Mouse (Mus musculus): ENCODE results near the gene Kif21b. TPM values are rescaled to one million over a fixed set of nuclear protein-coding genes. Genes with fewer than 3 reads are reported as not detected.

Kif21b gene
- 5.5 and 5.6 TPM in 2 replicates for polyA plus RNA-seq (2015; fragmentation: Nextera tagmentation; extraction: Ambion mirVana)

DNA sequence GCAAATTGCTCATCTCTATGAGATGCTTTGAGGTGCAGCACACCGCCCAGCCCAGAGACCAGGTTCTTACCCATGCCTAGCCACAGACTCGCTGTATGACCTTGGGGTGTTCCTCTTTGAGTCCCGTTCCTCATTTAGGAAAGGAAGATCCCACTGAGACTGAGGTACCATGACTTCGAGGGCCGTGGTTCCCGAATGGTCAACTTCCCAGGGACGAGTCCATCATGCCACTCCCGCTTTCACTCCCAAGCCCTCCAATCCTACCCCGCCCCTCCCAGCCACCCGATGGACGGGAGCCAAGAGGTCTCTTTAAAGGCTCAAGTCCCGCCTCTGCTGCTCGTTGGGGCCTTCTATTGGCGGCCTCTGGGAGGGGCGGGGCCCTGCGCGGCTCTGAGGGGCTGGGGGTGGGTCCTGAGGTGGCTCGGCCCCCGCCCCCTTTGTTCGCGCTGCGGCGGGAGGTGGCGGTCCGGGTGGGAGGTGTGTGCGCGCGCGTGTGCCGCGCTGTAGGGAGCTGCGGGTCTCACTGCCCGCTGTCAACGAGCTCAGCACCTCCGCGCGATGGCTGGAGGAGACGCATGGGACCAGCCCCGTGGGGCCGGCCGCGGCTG is at the start of gene Kif21b:
Gene Kif21b (plus strand): TSS at position 439 of the 608 bp plus-strand sequence.
- peak within 1 kb of the TSS; percentile 55 for H3K27ac ChIP-seq
- no peaks in the 10 kb centered on the region for H3K36me3 ChIP-seq
- H3K4me1 ChIP-seq: peaks cover 76% of the 10 kb centered on the region
- H3K4me2 ChIP-seq (replicated peaks): peak within 1 kb of the TSS; percentile 87
- ATAC-seq (ENCODE audit: low FRiP score, low read depth): peak; percentile 91
- peak within 1 kb of the TSS; percentile 87 for H3K9ac ChIP-seq
- H3K27me3 ChIP-seq: no peaks in the 10 kb centered on the region
- H3K9me3 ChIP-seq: no peaks in the 10 kb centered on the region
- whole genome bisulfite sequencing: 2% methylated on average over 40 of the region's 42 CpGs
- peak within 1 kb of the TSS; percentile 85 for H3K4me3 ChIP-seq

GRCm38 (mm10) chr1:136085988-136086685 is 45.1 kb upstream of the Kif21b start:
- Histone ChIP-seq H3K4me3 (no peak overlapping the region), H3K9ac (no peak overlapping the region), H3K36me3 (no peaks in the 10 kb centered on the region), H3K4me2 (replicated peaks) (no peak overlapping the region), H3K9me3 (peaks cover 5% of the 10 kb centered on the region; the same call in 1 of the 2 replicates), H3K4me1 (no peaks in the 10 kb centered on the region), H3K27ac (no peak overlapping the region), H3K27me3 (no peaks in the 10 kb centered on the region; the same call in 1 of the 2 replicates)
- ATAC-seq (ENCODE audit: low FRiP score, low read depth): no peak
- WGBS: 80% methylated on average over 3 of the region's 3 CpGs

DNA sequence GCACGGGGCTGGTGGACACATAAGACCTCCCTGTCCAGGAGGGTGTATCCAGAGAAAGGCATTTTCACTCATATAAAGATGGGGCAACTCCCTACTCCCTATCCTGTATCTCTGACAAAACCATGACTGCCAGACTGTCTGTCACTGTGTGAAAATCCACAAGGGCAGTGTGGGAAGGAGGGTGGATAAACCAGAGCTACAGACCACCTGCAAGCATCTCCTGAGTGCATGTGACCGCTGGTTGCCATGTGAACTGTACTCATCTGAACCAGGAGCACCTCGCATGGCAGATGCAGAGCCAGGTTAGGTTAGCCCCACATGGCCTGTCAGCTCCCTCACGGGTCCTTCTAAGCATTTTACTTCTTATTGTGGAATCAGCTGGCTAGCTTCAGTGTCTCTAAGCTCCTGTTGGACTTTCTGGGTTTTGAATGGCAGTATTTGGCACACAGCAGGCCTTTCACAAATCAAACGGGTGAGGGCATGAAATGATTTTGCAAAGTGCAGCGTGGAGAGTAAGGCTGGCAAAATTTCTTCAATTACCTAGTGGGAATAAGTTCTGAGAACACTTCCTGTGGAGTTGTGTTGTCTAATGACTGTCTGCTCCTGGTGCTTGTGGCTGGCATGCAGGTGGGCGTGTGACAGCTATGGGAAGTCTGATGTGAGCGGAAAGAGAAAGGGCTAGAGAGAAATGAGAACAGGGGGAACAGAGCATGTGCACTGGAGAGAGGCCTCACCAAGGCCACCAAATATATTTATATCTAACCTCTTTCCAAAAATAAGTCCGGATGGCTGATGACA is 41.6 kb upstream of the Kif21b start:
- no peak overlapping the region for H3K27ac ChIP-seq
- H3K4me3 ChIP-seq: no peak overlapping the region
- H3K9ac ChIP-seq: no peak overlapping the region
- no peaks in the 10 kb centered on the region; the same call in 1 of the 2 replicates for H3K27me3 ChIP-seq
- no peaks in the 10 kb centered on the region for H3K36me3 ChIP-seq
- H3K9me3 ChIP-seq: no peaks in the 10 kb centered on the region
- ATAC-seq (ENCODE audit: low FRiP score, low read depth): no peak
- no peak overlapping the region for H3K4me2 ChIP-seq (replicated peaks)
- H3K4me1 ChIP-seq: no peaks in the 10 kb centered on the region
- 74% methylated on average over 9 of the region's 9 CpGs for WGBS

- Histone ChIP-seq H3K27ac (no peak overlapping the region), H3K36me3 (no peaks in the 10 kb centered on the region), H3K27me3 (no peaks in the 10 kb centered on the region), H3K4me2 (replicated peaks) (no peak overlapping the region), H3K9ac (no peak overlapping the region), H3K4me3 (no peak overlapping the region), H3K4me1 (no peaks in the 10 kb centered on the region), H3K9me3 (no peaks in the 10 kb centered on the region)
- 70% methylated on average over 3 of the region's 3 CpGs for WGBS
- ATAC-seq (ENCODE audit: low FRiP score, low read depth): no peak
Measured at GRCm38 (mm10) chr1:136093726-136094125, 37.5 kb upstream of the Kif21b start.

- ATAC-seq (ENCODE audit: low FRiP score, low read depth): no peak
- H3K4me2 ChIP-seq (replicated peaks): no peak overlapping the region
- no peaks in the 10 kb centered on the region for H3K36me3 ChIP-seq
- 70% methylated on average over 5 of the region's 5 CpGs for WGBS
- H3K9ac ChIP-seq: no peak overlapping the region
- H3K27ac ChIP-seq: no peak overlapping the region
- no peaks in the 10 kb centered on the region for H3K9me3 ChIP-seq
- no peaks in the 10 kb centered on the region for H3K4me1 ChIP-seq
- no peak overlapping the region for H3K4me3 ChIP-seq
- no peaks in the 10 kb centered on the region for H3K27me3 ChIP-seq
Measured at GRCm38 (mm10) chr1:136094807-136095206, 36.4 kb upstream of the Kif21b start.

- Histone ChIP-seq H3K4me2 (replicated peaks) (no peak overlapping the region), H3K36me3 (no peaks in the 10 kb centered on the region), H3K9ac (no peak overlapping the region), H3K4me1 (no peaks in the 10 kb centered on the region), H3K27ac (no peak overlapping the region), H3K9me3 (0 out of 2 replicates have a peak, but pooled peaks cover 3% of the 10 kb centered on the region), H3K27me3 (peaks cover 4% of the 10 kb centered on the region; the same call in 1 of the 2 replicates), H3K4me3 (no peak overlapping the region)
- 70% methylated on average over 4 of the region's 4 CpGs for WGBS
- no peak for ATAC-seq (ENCODE audit: low FRiP score, low read depth)
Measured at GRCm38 (mm10) chr1:136102094-136102493, 29.1 kb upstream of the Kif21b start.

DNA sequence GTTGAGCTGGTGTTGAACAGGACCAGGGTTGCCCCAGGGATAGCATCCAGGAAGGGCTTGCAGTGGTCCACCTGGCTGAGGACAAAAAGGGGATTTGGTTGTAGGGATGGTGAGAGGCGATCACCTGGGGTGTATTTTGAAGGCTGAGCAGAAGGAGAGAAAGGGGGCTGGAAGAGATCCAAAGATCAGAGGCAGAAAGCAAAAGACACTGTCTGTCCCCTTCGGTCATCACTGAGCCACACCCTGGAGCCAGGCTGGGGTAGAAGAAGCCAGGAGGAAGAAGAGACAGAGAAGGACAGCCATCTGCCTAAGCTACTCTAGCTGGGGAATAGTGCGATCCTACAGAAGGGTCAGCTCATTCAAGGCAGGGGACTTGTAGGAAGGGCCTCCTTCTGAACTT is 28.6 kb upstream of the Kif21b start:
- Histone ChIP-seq H3K9me3 (0 out of 2 replicates have a peak, but pooled peaks cover 3% of the 10 kb centered on the region), H3K36me3 (no peaks in the 10 kb centered on the region), H3K4me1 (no peaks in the 10 kb centered on the region), H3K4me2 (replicated peaks) (no peak overlapping the region), H3K27ac (no peak overlapping the region), H3K4me3 (no peak overlapping the region), H3K9ac (no peak overlapping the region), H3K27me3 (peaks cover 4% of the 10 kb centered on the region; the same call in 1 of the 2 replicates)
- WGBS: 66% methylated on average over 3 of the region's 3 CpGs
- ATAC-seq (ENCODE audit: low FRiP score, low read depth): no peak

- ATAC-seq (ENCODE audit: low FRiP score, low read depth): no peak
- Histone ChIP-seq H3K9ac (no peak overlapping the region), H3K4me2 (replicated peaks) (no peak overlapping the region), H3K27ac (no peak overlapping the region), H3K4me3 (no peak overlapping the region), H3K9me3 (0 out of 2 replicates have a peak, but pooled peaks cover 3% of the 10 kb centered on the region), H3K27me3 (peaks cover 4% of the 10 kb centered on the region; the same call in 1 of the 2 replicates), H3K36me3 (no peaks in the 10 kb centered on the region), H3K4me1 (no peaks in the 10 kb centered on the region)
- WGBS: 70% methylated on average over 2 of the region's 2 CpGs
Measured at GRCm38 (mm10) chr1:136102981-136103380, 28.2 kb upstream of the Kif21b start.

DNA sequence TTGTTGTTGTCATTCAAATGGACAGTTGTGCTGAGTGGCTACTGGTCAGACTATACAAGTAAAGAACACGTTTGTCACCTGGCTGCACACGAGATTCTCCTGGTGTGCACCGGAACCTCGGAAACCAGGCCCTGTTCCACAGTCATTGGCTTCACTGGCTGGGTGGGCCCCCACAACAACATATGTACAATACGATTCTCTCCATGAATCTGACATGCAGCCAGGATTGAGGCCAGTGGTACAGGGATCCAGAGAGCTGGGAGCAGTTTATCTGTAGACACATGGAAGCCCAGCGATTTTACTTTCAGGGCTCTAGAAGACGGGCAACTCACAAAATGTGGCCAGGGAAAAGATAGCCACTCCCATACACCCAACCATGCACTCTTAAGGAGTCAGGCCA is 27.5 kb upstream of the Kif21b start:
- Histone ChIP-seq H3K4me3 (no peak overlapping the region), H3K27ac (no peak overlapping the region), H3K4me1 (no peaks in the 10 kb centered on the region), H3K4me2 (replicated peaks) (no peak overlapping the region), H3K9ac (no peak overlapping the region), H3K9me3 (0 out of 2 replicates have a peak, but pooled peaks cover 3% of the 10 kb centered on the region), H3K36me3 (no peaks in the 10 kb centered on the region), H3K27me3 (peaks cover 4% of the 10 kb centered on the region; the same call in 1 of the 2 replicates)
- ATAC-seq (ENCODE audit: low FRiP score, low read depth): no peak
- WGBS: 85% methylated on average over 7 of the region's 7 CpGs

DNA sequence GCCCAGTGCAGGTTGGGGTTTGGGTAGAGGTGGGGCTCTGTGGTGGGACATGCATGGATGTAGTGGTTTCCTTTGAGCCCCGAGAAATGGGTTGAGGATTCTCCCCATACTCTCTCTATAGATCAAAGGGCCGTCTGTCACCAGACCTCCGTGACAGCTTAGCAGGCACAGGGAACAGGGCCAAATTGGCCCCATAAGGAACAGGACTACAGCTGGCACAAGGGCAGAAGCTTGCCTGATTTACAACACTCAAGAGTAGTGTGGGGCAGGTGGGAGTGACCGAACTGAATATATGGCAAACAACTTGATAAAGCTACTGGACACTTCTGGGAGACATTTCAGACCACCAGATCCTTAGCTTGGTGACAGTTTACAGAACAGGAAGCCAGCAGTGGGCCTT is 26.4 kb upstream of the Kif21b start:
- WGBS: 22% methylated on average over 4 of the region's 4 CpGs
- Histone ChIP-seq H3K9ac (no peak overlapping the region), H3K4me3 (no peak overlapping the region), H3K36me3 (no peaks in the 10 kb centered on the region), H3K4me2 (replicated peaks) (no peak overlapping the region), H3K9me3 (0 out of 2 replicates have a peak, but pooled peaks cover 3% of the 10 kb centered on the region), H3K27ac (no peak overlapping the region), H3K4me1 (no peaks in the 10 kb centered on the region), H3K27me3 (peaks cover 4% of the 10 kb centered on the region; the same call in 1 of the 2 replicates)
- no peak for ATAC-seq (ENCODE audit: low FRiP score, low read depth)

- H3K9ac ChIP-seq: no peak overlapping the region
- H3K4me3 ChIP-seq: no peak overlapping the region
- H3K36me3 ChIP-seq: no peaks in the 10 kb centered on the region
- no peak overlapping the region for H3K4me2 ChIP-seq (replicated peaks)
- H3K27ac ChIP-seq: no peak overlapping the region
- no peak for ATAC-seq (ENCODE audit: low FRiP score, low read depth)
- no peaks in the 10 kb centered on the region for H3K9me3 ChIP-seq
- H3K27me3 ChIP-seq: peaks cover 4% of the 10 kb centered on the region; the same call in 1 of the 2 replicates
- WGBS: 67% methylated on average over 2 of the region's 2 CpGs
- H3K4me1 ChIP-seq: no peaks in the 10 kb centered on the region
Measured at GRCm38 (mm10) chr1:136109464-136109863, 21.7 kb upstream of the Kif21b start.

GRCm38 (mm10) chr1:136116183-136116582 is 15.0 kb upstream of the Kif21b start:
- WGBS: 32% methylated on average over 3 of the region's 3 CpGs
- Histone ChIP-seq H3K27me3 (no peaks in the 10 kb centered on the region), H3K9ac (no peak overlapping the region), H3K4me2 (replicated peaks) (no peak overlapping the region), H3K4me1 (peaks cover 18% of the 10 kb centered on the region), H3K9me3 (no peaks in the 10 kb centered on the region), H3K4me3 (no peak overlapping the region), H3K36me3 (no peaks in the 10 kb centered on the region), H3K27ac (no peak overlapping the region)
- ATAC-seq (ENCODE audit: low FRiP score, low read depth): no peak

All from limb, embryonic 13.5 days (tissue).